Mouse (Mus musculus): Measurements from ENCODE around the gene Ttc4. TPM values are rescaled to one million over a fixed set of nuclear protein-coding genes. Genes with fewer than 3 reads are reported as not detected.

Ttc4 gene
- total RNA-seq, 2 experiments from 2014 or later: 24.3 to 34.7 TPM

GRCm38 (mm10) chr4:106645797-106646196, 32.9 kb downstream of the Ttc4 start:
- TF ChIP-seq CTCF (IDR thresholded peaks at IDR 0.05): no peak
- DNase-seq: no peak
- H3K4me3 ChIP-seq: no peak overlapping the region
- intact Hi-C loops (cut with DNase I): no loop called here
- H3K27ac ChIP-seq: peak overlapping the region; percentile 69

GRCm38 (mm10) chr4:106644218-106644610, 34.5 kb downstream of the Ttc4 start:
- Histone ChIP-seq H3K27ac (peak overlapping the region; percentile 77), H3K4me3 (no peak overlapping the region)
- no peak for TF ChIP-seq CTCF (IDR thresholded peaks at IDR 0.05)
- intact Hi-C loops (cut with DNase I): no loop called here
- peak; percentile 80 for DNase-seq

GRCm38 (mm10) chr4:106643483-106644217, 35.1 kb downstream of the Ttc4 start:
- Histone ChIP-seq H3K27ac (peak overlapping the region; percentile 77), H3K4me3 (no peak overlapping the region)
- intact Hi-C loops (cut with DNase I): no loop called here
- DNase-seq: no peak
- TF ChIP-seq CTCF (IDR thresholded peaks at IDR 0.05): no peak

GRCm38 (mm10) chr4:106634086-106634479, 44.7 kb downstream of the Ttc4 start:
- intact Hi-C loops (cut with DNase I): loop anchor here (5.0 kb wide), 1 partner anchor 33 kb away; no protein-coding TSS in a partner anchor
- Histone ChIP-seq H3K4me3 (no peak overlapping the region), H3K27ac (no peak overlapping the region)
- no peak for TF ChIP-seq CTCF (IDR thresholded peaks at IDR 0.05)
- DNase-seq: no peak

GRCm38 (mm10) chr4:106633281-106634085, 45.3 kb downstream of the Ttc4 start:
- intact Hi-C loops (cut with DNase I): loop anchor here (5.0 kb wide), 1 partner anchor 34 kb away; no protein-coding TSS in a partner anchor
- no peak overlapping the region for H3K27ac ChIP-seq

GRCm38 (mm10) chr4:106632313-106632712, 46.4 kb downstream of the Ttc4 start:
- no peak for DNase-seq
- H3K27ac ChIP-seq: no peak overlapping the region
- intact Hi-C loops (cut with DNase I): loop anchor here (5.0 kb wide), 1 partner anchor 35 kb away; no protein-coding TSS in a partner anchor
- no peak for TF ChIP-seq CTCF (IDR thresholded peaks at IDR 0.05)
- H3K4me3 ChIP-seq: no peak overlapping the region

More at GRCm38 (mm10) chr4:106633281-106634085, 45.3 kb downstream of the Ttc4 start:
- DNase-seq: no peak
- no peak for TF ChIP-seq CTCF (IDR thresholded peaks at IDR 0.05)
- no peak overlapping the region for H3K4me3 ChIP-seq

GRCm38 (mm10) chr4:106630333-106631220, 48.2 kb downstream of the Ttc4 start:
- H3K4me3 ChIP-seq: no peak overlapping the region
- no peak overlapping the region for H3K27ac ChIP-seq
- peak; percentile 94 for TF ChIP-seq CTCF (IDR thresholded peaks at IDR 0.05)
- DNase-seq: peak; percentile 62
- intact Hi-C loops (cut with DNase I): loop anchor here (1.0 to 5.0 kb wide), 2 partner anchors 37 to 78 kb away; no protein-coding TSS in a partner anchor

- no peak for TF ChIP-seq CTCF (IDR thresholded peaks at IDR 0.05)
- H3K4me3 ChIP-seq: no peak overlapping the region
- DNase-seq: no peak
- intact Hi-C loops (cut with DNase I): loop anchor here (5.0 kb wide), 1 partner anchor 538 kb away; no protein-coding TSS in a partner anchor
- H3K27ac ChIP-seq: no peak overlapping the region
Measured at GRCm38 (mm10) chr4:106629374-106629773, 49.4 kb downstream of the Ttc4 start.

GRCm38 (mm10) chr4:106628650-106629360, 49.9 kb downstream of the Ttc4 start:
- intact Hi-C loops (cut with DNase I): loop anchor here (5.0 kb wide), 1 partner anchor 538 kb away; no protein-coding TSS in a partner anchor
- no peak for DNase-seq
- Histone ChIP-seq H3K27ac (no peak overlapping the region), H3K4me3 (no peak overlapping the region)
- TF ChIP-seq CTCF (IDR thresholded peaks at IDR 0.05): no peak

- no peak overlapping the region for H3K27ac ChIP-seq
- intact Hi-C loops (cut with DNase I): loop anchor here (5.0 kb wide), 1 partner anchor 539 kb away; no protein-coding TSS in a partner anchor
- no peak overlapping the region for H3K4me3 ChIP-seq
- no peak for TF ChIP-seq CTCF (IDR thresholded peaks at IDR 0.05)
- no peak for DNase-seq
Measured at GRCm38 (mm10) chr4:106627809-106628208, 50.9 kb downstream of the Ttc4 start.

- H3K27ac ChIP-seq: no peak overlapping the region
- H3K4me3 ChIP-seq: no peak overlapping the region
- no peak for DNase-seq
- no peak for TF ChIP-seq CTCF (IDR thresholded peaks at IDR 0.05)
- intact Hi-C loops (cut with DNase I): no loop called here
Measured at GRCm38 (mm10) chr4:106624271-106624670, 54.5 kb downstream of the Ttc4 start.
